Comparison of ENCODE assay signal across 12 mouse cellular contexts in genomic region chr17:47958046-47958790, GRCm38 (mm10). TPM values are rescaled to one million over a fixed set of nuclear protein-coding genes. Genes with fewer than 3 reads are reported as not detected.
DNase-seq lines count a peak whose midpoint lies in the region; ATAC-seq lines count a peak whose summit lies in the region.
"Had no signal": no experiment of that assay in that cellular context is flagged by ENCODE, and none has a peak within 500 bp of the region (broad histone marks: within the 10 kb centered on the region; RNA-seq: fewer than 3 reads in every experiment).

No protein-coding gene starts in this region.

- H3K4me3 ChIP-seq in heart, embryonic 12.5 days, result no peak overlapping the region
- H3K4me3 ChIP-seq in intestine, embryonic 16.5 days (ENCODE audit: low read length), result no peak overlapping the region
- H3K4me3 ChIP-seq in liver, embryonic 12.5 days, result no peak overlapping the region
- no peak overlapping the region for H3K4me3 ChIP-seq in stomach, embryonic 15.5 days (replicated peaks)
- H3K4me3 ChIP-seq: hindbrain, embryonic 13.5 days had no signal

- no peaks in the 10 kb centered on the region; the same call in 1 of the 2 replicates for H3K27me3 ChIP-seq in heart, embryonic 12.5 days (replicated peaks)
- no peaks in the 10 kb centered on the region for H3K27me3 ChIP-seq in intestine, embryonic 16.5 days (replicated peaks; ENCODE audit: control insufficient read depth, insufficient read depth, low read length)
- H3K27me3 ChIP-seq in liver, embryonic 12.5 days (replicated peaks), result peaks cover 9% of the 10 kb centered on the region
- H3K27me3 ChIP-seq in stomach, embryonic 15.5 days (replicated peaks), result no peaks in the 10 kb centered on the region

- H3K4me2 ChIP-seq in heart, embryonic 12.5 days, result no peak overlapping the region
- peak overlapping the region; percentile 17 for H3K4me2 ChIP-seq in intestine, embryonic 16.5 days (ENCODE audit: low read depth, low read length)
- no peak overlapping the region for H3K4me2 ChIP-seq in liver, embryonic 12.5 days
- peak overlapping the region; percentile 2; the same call in 1 of the 2 replicates for H3K4me2 ChIP-seq in stomach, embryonic 15.5 days
- H3K4me2 ChIP-seq: hindbrain, embryonic 13.5 days had no signal

- H3K36me3 ChIP-seq in heart, embryonic 12.5 days, result no peaks in the 10 kb centered on the region
- H3K36me3 ChIP-seq in intestine, embryonic 16.5 days (ENCODE audit: control insufficient read depth, insufficient read depth, low read length), result no peaks in the 10 kb centered on the region
- no peaks in the 10 kb centered on the region for H3K36me3 ChIP-seq in liver, embryonic 12.5 days
- no peaks in the 10 kb centered on the region for H3K36me3 ChIP-seq in stomach, embryonic 15.5 days
- H3K36me3 ChIP-seq: hindbrain, embryonic 13.5 days had no signal

- H3K27ac ChIP-seq in heart, embryonic 12.5 days (ENCODE audit: poor library complexity, severe bottlenecking), result peak overlapping the region; percentile 41; the same call in 1 of the 2 replicates
- peak overlapping the region; percentile 94 for H3K27ac ChIP-seq in intestine, embryonic 16.5 days (ENCODE audit: low read length)
- no peak overlapping the region for H3K27ac ChIP-seq in liver, embryonic 12.5 days
- H3K27ac ChIP-seq in stomach, embryonic 15.5 days, result peak overlapping the region; percentile 87
- H3K27ac ChIP-seq: hindbrain, embryonic 13.5 days had no signal

- H3K9me3 ChIP-seq in heart, embryonic 12.5 days (replicated peaks), result no peaks in the 10 kb centered on the region
- H3K9me3 ChIP-seq in intestine, embryonic 16.5 days (ENCODE audit: control insufficient read depth, low read length), result no peaks in the 10 kb centered on the region
- no peaks in the 10 kb centered on the region for H3K9me3 ChIP-seq in liver, embryonic 12.5 days (replicated peaks)
- no peaks in the 10 kb centered on the region for H3K9me3 ChIP-seq in stomach, embryonic 15.5 days
- H3K9me3 ChIP-seq: hindbrain, embryonic 13.5 days had no signal

- no peak for DNase-seq in heart, postnatal 14 days
- no peak for DNase-seq in adrenal gland, postnatal 4 days (ENCODE audit: low spot score in 2 of 2)
- DNase-seq in ovary, postnatal 14 days (ENCODE audit: low spot score), result no peak
- no peak for DNase-seq in layer of hippocampus, adult 11-12 months (ENCODE audit: low spot score)
- DNase-seq: adrenal gland, adult 8-10 months; right cerebral cortex, postnatal 4 days had no signal

- no peak overlapping the region for H3K9ac ChIP-seq in heart, embryonic 12.5 days
- H3K9ac ChIP-seq in intestine, embryonic 16.5 days (ENCODE audit: low read depth, low read length), result peak overlapping the region; percentile 44
- H3K9ac ChIP-seq in liver, embryonic 12.5 days, result no peak overlapping the region
- no peak overlapping the region for H3K9ac ChIP-seq in stomach, embryonic 15.5 days
- H3K9ac ChIP-seq: hindbrain, embryonic 13.5 days had no signal

- peaks cover 32% of the 10 kb centered on the region for H3K4me1 ChIP-seq in heart, embryonic 12.5 days (replicated peaks)
- peaks cover 25% of the 10 kb centered on the region for H3K4me1 ChIP-seq in intestine, embryonic 16.5 days (ENCODE audit: control insufficient read depth, insufficient read depth, low read length)
- H3K4me1 ChIP-seq in liver, embryonic 12.5 days, result peaks cover 11% of the 10 kb centered on the region; the same call in 1 of the 2 replicates
- peaks cover 26% of the 10 kb centered on the region for H3K4me1 ChIP-seq in stomach, embryonic 15.5 days

- intact Hi-C loops in heart, postnatal 14 days (cut with DNase I), result no loop called here

- no peak for ATAC-seq in heart, embryonic 12.5 days (ENCODE audit: insufficient number of reproducible peaks, low FRiP score)
- ATAC-seq in intestine, embryonic 16.5 days, result peak; percentile 61
- ATAC-seq in liver, embryonic 12.5 days, result 0 out of 2 replicates have a peak, but pooled peaks have one; percentile 28
- peak; percentile 67; the same call in 1 of the 2 replicates for ATAC-seq in stomach, embryonic 15.5 days (ENCODE audit: insufficient read depth, low FRiP score, low read depth)
- ATAC-seq: forebrain, embryonic 14.5 days had no signal

- WGBS in heart, embryonic 12.5 days, result 31% methylated on average over 10 of the region's 10 CpGs
- 18% methylated on average over 10 of the region's 10 CpGs for WGBS in intestine, embryonic 16.5 days
- 37% methylated on average over 10 of the region's 10 CpGs for WGBS in liver, embryonic 12.5 days (ENCODE audit: insufficient replicate concordance)
- WGBS in stomach, embryonic 15.5 days, result 25% methylated on average over 10 of the region's 10 CpGs

RNA-seq across cellular contexts. Expression of gene Foxp4, which starts 33.8 kb away (rescaled TPM):
- polyA plus RNA-seq in heart, embryonic 12.5 days (2016; fragmentation: Nextera tagmentation; extraction: Ambion mirVana), result 20.7 and 22.5 TPM in 2 replicates
- 10 to 100 TPM; 12.2 to 13.6 TPM for total RNA-seq in heart, postnatal 14 days (2021)
- 12.5 and 13.6 TPM in 2 replicates for polyA plus RNA-seq in intestine, embryonic 16.5 days (2015; fragmentation: Nextera tagmentation; extraction: Ambion mirVana)
- polyA plus RNA-seq in liver, embryonic 12.5 days (2016; fragmentation: Nextera tagmentation; extraction: Ambion mirVana), result 13.7 and 13.9 TPM in 2 replicates
- polyA plus RNA-seq in stomach, embryonic 15.5 days (2015; fragmentation: Nextera tagmentation; extraction: Ambion mirVana), result 25.0 and 30.9 TPM in 2 replicates
- 10 to 100 TPM; 37.8 to 41.2 TPM for total RNA-seq in adrenal gland, postnatal 4 days (2021)

Comparison
In these comparisons a context has a peak if more than half of its experiments do, and no peak if none do; other contexts are left out.
1. H3K4me2 ChIP-seq: peak in intestine, embryonic 16.5 days (single experiment) and stomach, embryonic 15.5 days (single experiment); none in heart, embryonic 12.5 days (single experiment) and liver, embryonic 12.5 days (single experiment).